Mouse (Mus musculus) retina, postnatal 1 day (tissue): ENCODE results near the gene C87436.

ENCODE experiments used
- DNase-seq: peaks from one replicate; pipeline ENCODE4 v3.0.0-alpha.2; 2012

C87436 gene

GRCm38 (mm10) chr6:86519767-86520345 lies 81.7 kb downstream of the C87436 start:
- DNase-seq, result no peak

GRCm38 (mm10) chr6:86522001-86522911 lies 84.1 kb downstream of the C87436 start:
- no peak for DNase-seq
